Mouse (Mus musculus) kidney, adult 2 months (tissue): Measurements from ENCODE around the gene Clp1.

Experiments
- CTCF ChIP-seq: fragments of 200-500 bp; conservative IDR thresholded peaks from 2 replicates; pipeline ENCODE4 v1.5.1; 2011; ENCODE audit warnings: low read depth, mild to moderate bottlenecking, control low read depth, low read length, moderate library complexity, mixed read lengths; ENCODE audit not compliant: insufficient read depth, insufficient read length
- POLR2A ChIP-seq: fragments of 200-500 bp; IDR thresholded peaks from one replicate; pipeline ENCODE4 v1.6.1; 2011; ENCODE audit warnings: low read depth, low read length, control low read depth

DNA sequence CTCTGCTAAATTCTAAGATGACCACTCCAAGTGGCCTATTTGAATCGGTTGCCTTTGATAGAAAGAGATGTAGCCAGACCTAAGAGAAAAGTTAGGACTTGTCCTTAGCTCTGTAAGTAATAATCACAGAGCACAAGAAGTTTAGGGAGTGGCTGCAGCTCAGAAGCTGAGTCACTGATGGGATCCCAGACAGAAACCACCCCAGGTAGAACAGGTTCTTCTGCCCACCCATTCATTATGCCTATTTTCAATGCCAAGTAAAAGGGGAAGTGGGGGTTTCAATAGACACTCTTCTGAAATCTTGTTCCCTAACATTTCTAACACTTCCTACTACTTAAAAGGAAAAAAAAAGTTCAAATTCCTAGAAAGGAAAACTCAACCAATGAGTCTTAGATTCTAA lies 21.9 kb downstream of the Clp1 start:
- TF ChIP-seq CTCF (no peak), POLR2A (no peak)
